Mouse (Mus musculus) midbrain, embryonic 15.5 days (tissue): ENCODE results near the gene Dnase1l2. TPM values are rescaled to one million over a fixed set of nuclear protein-coding genes. Genes with fewer than 3 reads are reported as not detected.
A peak's percentile ranks its signal among the peaks of the same experiment; 100 is the strongest.

Source experiments
- ATAC-seq: fragments of 200-750 bp; cut with Nextera tagmentation; replicated peaks from 2 replicates; pipeline ENCODE4 v1.8.0; 2017; ENCODE audit warnings: moderate TSS enrichment
- H3K27ac ChIP-seq: fragments of 300-500 bp; sonication (generic); 2 replicates; pipeline ENCODE4 v1.5.1; 2015; ENCODE audit warnings: mild to moderate bottlenecking, inconsistent platforms
- H3K27me3 ChIP-seq: fragments of 300-500 bp; sonication (generic); replicated peaks from 2 replicates; pipeline ENCODE4 v1.6.1; 2015; ENCODE audit warnings: inconsistent platforms
- H3K36me3 ChIP-seq: fragments of 300-500 bp; sonication (generic); replicated peaks from 2 replicates; pipeline ENCODE4 v1.6.1; 2015; ENCODE audit warnings: inconsistent platforms
- H3K4me1 ChIP-seq: fragments of 300-500 bp; sonication (generic); 2 replicates; pipeline ENCODE4 v1.6.1; 2015; ENCODE audit warnings: inconsistent platforms
- H3K4me2 ChIP-seq: fragments of 300-500 bp; sonication (generic); 2 replicates; pipeline ENCODE4 v1.6.1; 2015; ENCODE audit warnings: inconsistent platforms, mild to moderate bottlenecking, moderate library complexity
- H3K4me3 ChIP-seq: fragments of 300-500 bp; sonication (generic); 2 replicates; pipeline ENCODE4 v1.5.1; 2015; ENCODE audit warnings: mild to moderate bottlenecking, inconsistent platforms
- H3K9ac ChIP-seq: fragments of 300-500 bp; sonication (generic); 2 replicates; pipeline ENCODE4 v1.6.1; 2015; ENCODE audit warnings: mild to moderate bottlenecking, inconsistent platforms
- H3K9me3 ChIP-seq: fragments of 300-500 bp; sonication (generic); 2 replicates; pipeline ENCODE4 v1.6.1; 2016; ENCODE audit warnings: inconsistent platforms
- WGBS: fragments of 180-500 bp; shearing (Covaris S2); methylation state at CpG from one replicate; pipeline ENCODE4 v1.1.7; 2015; ENCODE audit warnings: mixed read lengths; 5-methylcytosine and 5-hydroxymethylcytosine counted together
- polyA plus RNA-seq: library from polyadenylated mRNA; unstranded; fragments of >200 nt; fragmentation: Nextera tagmentation; extraction: Ambion mirVana; gene quantifications from 2 replicates; pipeline ENCODE4 v1.2.1, GENCODE M21; 2015

Dnase1l2 gene
- polyA plus RNA-seq = 7.3 and 9.6 TPM in 2 replicates

DNA sequence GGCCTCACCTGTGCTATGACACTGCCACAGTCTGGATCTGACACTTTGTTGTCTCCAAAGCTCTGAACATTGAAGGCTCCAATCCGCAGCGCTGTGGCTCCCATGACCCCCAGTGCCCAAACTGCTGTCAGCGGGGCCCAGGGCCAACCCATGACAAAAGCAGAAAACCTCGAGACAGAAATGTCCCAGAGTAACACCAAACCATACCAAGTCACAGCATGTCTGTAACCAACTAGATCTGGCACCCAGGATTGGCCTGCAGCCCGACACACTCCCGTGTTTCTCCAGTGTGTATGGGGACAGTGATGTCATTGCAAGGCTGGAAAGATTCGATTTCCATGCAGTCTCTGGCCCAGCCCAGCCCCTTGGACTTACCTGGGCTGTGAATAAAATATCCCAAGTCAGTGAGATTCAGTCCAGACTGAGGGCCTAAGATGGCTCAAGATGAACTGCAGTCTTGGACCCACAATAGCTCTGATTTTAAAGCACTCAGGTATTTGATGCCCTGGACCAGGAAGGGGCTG, at the start of gene Dnase1l2:
TSS of gene Dnase1l2 (minus strand) at position 474 of the 524 bp plus-strand sequence.
- H3K36me3 ChIP-seq = peaks cover 55% of the 10 kb centered on the region
- ATAC-seq = no peak
- no peak within 1 kb of the TSS for H3K4me3 ChIP-seq
- no peak within 1 kb of the TSS for H3K4me2 ChIP-seq
- no peak within 1 kb of the TSS for H3K9ac ChIP-seq
- H3K27me3 ChIP-seq = no peaks in the 10 kb centered on the region
- H3K27ac ChIP-seq = no peak within 1 kb of the TSS
- WGBS = 87% methylated on average over 7 of the region's 7 CpGs
- no peaks in the 10 kb centered on the region for H3K9me3 ChIP-seq
- H3K4me1 ChIP-seq = no peaks in the 10 kb centered on the region

- Histone ChIP-seq H3K4me1 (peaks cover 36% of the 10 kb centered on the region), H3K4me2 (peak overlapping the region; percentile 91), H3K27ac (peak overlapping the region; percentile 98), H3K36me3 (no peaks in the 10 kb centered on the region), H3K9ac (0 out of 2 replicates have a peak overlapping the region, but pooled peaks have one; percentile 97), H3K27me3 (no peaks in the 10 kb centered on the region), H3K9me3 (no peaks in the 10 kb centered on the region), H3K4me3 (peak overlapping the region; percentile 98; the same call in 1 of the 2 replicates)
- ATAC-seq = no peak
- WGBS = 61% methylated on average over 4 of the region's 4 CpGs
Measured at GRCm38 (mm10) chr17:24490399-24490798, 47.5 kb upstream of the Dnase1l2 start.

DNA sequence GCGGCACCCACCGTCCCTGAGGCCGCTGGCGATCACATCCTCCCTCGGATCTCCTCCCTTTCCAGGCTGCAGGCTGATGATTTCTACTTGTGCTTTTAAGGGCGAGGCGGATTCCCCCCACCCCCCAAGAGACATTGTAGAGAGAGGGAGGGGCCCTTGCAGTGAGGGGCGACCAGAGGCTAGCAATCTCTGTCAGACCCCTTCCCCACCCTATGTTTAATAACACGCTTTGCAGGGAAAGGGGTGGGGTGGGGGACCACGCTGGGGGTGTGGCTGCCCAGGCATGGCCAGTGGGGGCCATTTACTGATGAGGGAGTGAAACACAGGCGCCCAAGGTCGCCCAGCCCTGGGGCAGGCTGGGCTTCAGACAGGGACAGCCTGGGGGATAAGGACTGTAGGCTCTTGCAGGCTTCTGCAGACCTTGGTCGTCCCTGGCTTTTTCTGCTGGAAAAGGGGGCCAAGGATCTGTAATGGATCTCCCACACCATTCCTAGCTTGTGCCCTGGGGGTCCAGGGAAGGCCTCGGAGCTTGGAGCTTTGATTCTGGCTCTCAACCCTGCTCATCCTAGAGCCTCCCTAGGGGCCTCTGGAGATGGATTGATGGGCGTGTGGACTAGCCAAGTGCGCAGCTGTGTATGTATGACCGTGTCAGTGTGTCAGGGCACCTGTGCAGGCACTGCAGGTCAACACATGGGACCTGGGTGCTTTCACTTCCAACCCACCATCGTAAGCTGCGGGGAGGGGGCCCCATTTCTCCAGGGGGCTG, 46.5 kb upstream of the Dnase1l2 start:
- Histone ChIP-seq H3K36me3 (no peaks in the 10 kb centered on the region), H3K4me3 (peak overlapping the region; percentile 98), H3K4me2 (peak overlapping the region; percentile 91), H3K27ac (peak overlapping the region; percentile 98), H3K4me1 (peaks cover 38% of the 10 kb centered on the region), H3K9ac (peak overlapping the region; percentile 97), H3K9me3 (no peaks in the 10 kb centered on the region), H3K27me3 (no peaks in the 10 kb centered on the region)
- WGBS = 14% methylated on average over 19 of the region's 19 CpGs
- peak; percentile 43 for ATAC-seq

DNA sequence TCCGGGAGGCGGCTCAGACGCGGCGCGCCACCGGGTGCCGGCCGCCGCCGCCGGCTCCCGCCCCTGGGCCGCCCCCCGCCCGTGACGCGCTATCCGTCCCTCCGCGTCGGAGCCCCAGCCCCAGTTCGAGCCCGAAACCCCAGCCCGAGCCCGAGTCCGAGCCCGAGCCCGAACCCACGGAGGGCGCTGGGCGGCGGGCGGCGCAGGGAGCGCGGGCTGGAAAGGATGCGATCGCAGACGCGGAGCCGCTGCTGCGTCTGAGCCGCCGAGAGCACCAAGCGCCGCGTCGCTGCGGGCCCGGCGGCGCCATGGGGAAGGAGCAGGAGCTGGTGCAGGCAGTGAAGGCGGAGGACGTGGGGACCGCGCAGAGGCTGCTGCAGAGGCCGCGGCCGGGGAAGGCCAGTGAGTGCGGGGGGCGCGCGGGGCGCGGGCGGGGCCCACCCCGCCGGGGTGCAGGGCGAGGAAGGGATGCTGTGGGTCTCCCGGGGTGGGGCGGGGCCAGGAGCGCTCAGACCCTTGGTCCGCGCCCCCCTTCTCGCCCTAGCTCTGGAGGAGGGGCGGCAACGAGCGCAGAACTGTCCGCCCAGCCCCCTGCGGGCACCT, 45.9 kb upstream of the Dnase1l2 start:
- WGBS = 1% methylated on average over 59 of the region's 81 CpGs
- Histone ChIP-seq H3K27me3 (no peaks in the 10 kb centered on the region), H3K4me1 (peaks cover 38% of the 10 kb centered on the region), H3K27ac (peak overlapping the region; percentile 98), H3K9ac (peak overlapping the region; percentile 97), H3K9me3 (no peaks in the 10 kb centered on the region), H3K4me3 (peak overlapping the region; percentile 98), H3K36me3 (no peaks in the 10 kb centered on the region), H3K4me2 (peak overlapping the region; percentile 91)
- peak; percentile 74 for ATAC-seq

DNA sequence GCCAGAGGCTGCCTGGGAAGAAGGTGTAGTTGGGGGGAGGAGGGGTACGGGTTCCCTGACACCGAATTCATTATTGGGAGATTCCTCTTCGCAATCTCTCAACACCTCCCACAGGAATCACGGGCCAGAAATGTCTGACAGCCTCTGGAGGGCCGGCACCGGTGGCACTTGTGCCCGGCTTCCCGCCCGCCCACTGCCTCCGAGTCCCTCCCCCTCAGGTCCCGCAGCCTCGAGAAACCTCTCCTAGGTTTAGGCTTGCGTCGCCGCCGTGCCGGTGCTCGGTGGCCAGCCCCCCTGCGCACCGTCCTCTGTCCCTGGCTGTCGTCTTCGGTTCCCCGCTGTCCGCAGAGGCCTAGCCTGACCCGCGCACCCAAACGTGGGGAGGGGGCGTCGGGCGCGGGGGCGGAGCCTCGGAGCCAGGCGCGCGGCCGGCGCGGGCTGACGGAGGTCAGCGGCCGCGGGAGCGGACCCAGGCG, 45.3 kb upstream of the Dnase1l2 start, which contains the start of gene Caskin1:
TSS of gene Caskin1 (plus strand) at position 416 of the 476 bp plus-strand sequence.
- peak; percentile 64 for ATAC-seq
- Histone ChIP-seq H3K27ac (peak within 1 kb of the TSS; percentile 98), H3K36me3 (no peaks in the 10 kb centered on the region), H3K9me3 (no peaks in the 10 kb centered on the region), H3K4me2 (peak within 1 kb of the TSS; percentile 91), H3K9ac (peak within 1 kb of the TSS; percentile 97), H3K4me3 (peak within 1 kb of the TSS; percentile 98), H3K27me3 (no peaks in the 10 kb centered on the region), H3K4me1 (peaks cover 38% of the 10 kb centered on the region)
- WGBS = under 1% methylated on average over 41 of the region's 45 CpGs

DNA sequence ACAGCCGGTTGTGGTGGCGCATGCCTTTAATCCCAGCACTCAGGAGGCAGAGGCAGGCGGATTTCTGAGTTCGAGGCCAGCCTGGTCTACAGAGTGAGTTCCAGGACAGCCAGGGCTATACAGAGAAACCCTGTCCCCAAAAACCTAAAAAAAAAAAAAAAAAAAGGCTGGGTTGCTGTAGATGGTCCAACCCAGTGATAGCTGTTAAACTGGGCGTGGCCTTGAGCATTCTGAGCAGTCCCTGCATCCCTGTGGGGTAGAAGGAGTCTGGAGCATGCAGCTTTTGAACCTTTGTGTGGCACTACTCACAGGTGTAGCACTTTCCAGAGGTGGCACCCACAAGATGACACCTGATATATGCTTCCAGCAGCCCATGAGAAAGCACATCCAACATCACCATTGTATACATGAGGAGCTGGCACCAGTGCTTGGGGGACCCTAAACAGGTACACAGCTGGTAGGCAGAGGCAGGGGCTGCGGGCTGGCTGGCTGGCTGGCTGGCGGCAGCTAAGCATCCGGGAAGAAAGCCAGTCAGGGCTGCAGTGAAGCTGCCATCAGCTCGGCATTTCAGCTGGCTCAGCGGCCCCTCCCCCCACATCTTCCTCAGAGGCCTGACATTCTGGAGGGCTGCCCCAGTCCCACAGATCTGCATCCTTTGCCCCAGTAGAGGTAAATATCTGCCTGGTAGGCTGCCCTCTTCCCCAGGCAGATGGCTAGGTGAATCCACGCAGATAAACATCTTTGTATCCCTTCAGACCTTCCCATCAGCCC, 42.4 kb upstream of the Dnase1l2 start:
- Histone ChIP-seq H3K36me3 (no peaks in the 10 kb centered on the region), H3K9ac (no peak overlapping the region; the same call in 1 of the 2 replicates), H3K27ac (peak overlapping the region; percentile 26; the same call in 1 of the 2 replicates), H3K9me3 (no peaks in the 10 kb centered on the region), H3K4me3 (no peak overlapping the region), H3K4me2 (no peak overlapping the region), H3K4me1 (peaks cover 30% of the 10 kb centered on the region), H3K27me3 (no peaks in the 10 kb centered on the region)
- ATAC-seq = no peak
- 45% methylated on average over 11 of the region's 11 CpGs for WGBS

DNA sequence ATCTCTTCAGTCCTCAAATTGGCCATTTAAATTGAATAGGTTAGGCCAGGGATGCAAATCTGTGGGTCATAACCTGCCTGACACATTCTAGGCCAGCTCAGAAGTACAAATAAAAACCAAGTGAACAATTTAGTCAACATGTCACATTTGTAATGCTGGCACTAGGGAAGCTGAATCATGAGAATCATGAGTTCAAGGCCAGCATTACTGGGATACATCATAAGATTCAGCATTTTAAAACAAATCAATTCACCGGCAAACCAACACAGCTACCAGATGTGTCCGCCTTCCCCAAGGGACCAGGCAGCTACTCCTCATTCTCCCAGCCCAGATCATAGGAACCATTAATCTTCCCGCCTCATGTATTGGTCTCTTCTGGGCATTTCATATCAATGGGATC, 40.6 kb upstream of the Dnase1l2 start:
- Histone ChIP-seq H3K4me1 (peaks cover 25% of the 10 kb centered on the region), H3K4me3 (no peak overlapping the region), H3K27ac (no peak overlapping the region), H3K9me3 (no peaks in the 10 kb centered on the region), H3K27me3 (no peaks in the 10 kb centered on the region), H3K4me2 (no peak overlapping the region), H3K36me3 (no peaks in the 10 kb centered on the region), H3K9ac (no peak overlapping the region)
- 71% methylated on average over 3 of the region's 3 CpGs for WGBS
- ATAC-seq = no peak

DNA sequence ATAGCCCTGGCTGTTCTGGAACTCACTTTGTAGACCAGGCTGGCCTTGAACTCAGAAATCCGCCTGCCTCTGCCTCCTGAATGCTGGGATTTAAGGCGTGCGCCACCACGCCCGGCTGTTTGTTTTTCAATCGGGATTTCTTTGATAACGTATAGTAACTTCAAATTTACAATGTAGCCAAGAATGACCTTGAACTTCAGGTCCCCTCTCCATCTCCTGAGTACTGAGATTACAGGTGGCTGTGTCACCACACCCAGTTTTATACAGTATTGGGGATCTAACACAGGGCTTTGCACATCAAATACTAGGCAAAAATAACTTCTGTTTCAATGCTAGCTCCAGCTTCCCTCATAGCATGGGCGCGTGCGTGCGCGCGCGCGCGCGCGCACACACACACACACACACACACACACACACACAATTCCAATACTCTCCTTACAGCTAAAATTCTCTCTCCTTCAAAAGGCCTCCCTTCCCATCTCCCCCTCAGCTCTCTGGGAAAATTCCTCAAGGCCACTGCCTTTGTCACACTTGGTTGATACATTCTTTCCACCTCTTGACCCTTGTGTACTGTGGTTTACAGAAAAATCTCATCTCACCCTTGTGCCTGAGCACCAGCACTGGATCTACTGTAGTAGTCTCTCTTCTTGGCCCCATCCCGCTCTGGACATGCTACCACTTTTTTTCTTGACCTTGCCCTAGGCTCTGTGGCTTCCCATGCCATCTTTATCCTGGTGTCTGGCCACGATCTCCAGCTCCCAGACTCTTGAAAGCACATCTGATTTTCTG, 38.3 kb upstream of the Dnase1l2 start:
- WGBS = 95% methylated on average over 20 of the region's 20 CpGs
- H3K36me3 ChIP-seq = peaks cover 6% of the 10 kb centered on the region; the same call in 1 of the 2 replicates
- H3K4me1 ChIP-seq = peaks cover 26% of the 10 kb centered on the region
- no peaks in the 10 kb centered on the region for H3K27me3 ChIP-seq
- no peak for ATAC-seq
- no peak overlapping the region for H3K4me2 ChIP-seq
- no peak overlapping the region for H3K27ac ChIP-seq
- H3K4me3 ChIP-seq = no peak overlapping the region
- no peak overlapping the region for H3K9ac ChIP-seq
- H3K9me3 ChIP-seq = no peaks in the 10 kb centered on the region

GRCm38 (mm10) chr17:24480201-24480826, 37.4 kb upstream of the Dnase1l2 start:
- WGBS = 41% methylated on average over 3 of the region's 3 CpGs
- H3K27me3 ChIP-seq = no peaks in the 10 kb centered on the region
- H3K9ac ChIP-seq = no peak overlapping the region
- no peak overlapping the region for H3K4me3 ChIP-seq
- H3K36me3 ChIP-seq = peaks cover 15% of the 10 kb centered on the region
- peaks cover 23% of the 10 kb centered on the region for H3K4me1 ChIP-seq
- H3K4me2 ChIP-seq = no peak overlapping the region
- H3K9me3 ChIP-seq = no peaks in the 10 kb centered on the region
- H3K27ac ChIP-seq = no peak overlapping the region
- ATAC-seq = no peak

GRCm38 (mm10) chr17:24479431-24479830, 36.5 kb upstream of the Dnase1l2 start:
- Histone ChIP-seq H3K9ac (no peak overlapping the region), H3K9me3 (no peaks in the 10 kb centered on the region), H3K4me3 (peak overlapping the region; percentile 61), H3K36me3 (peaks cover 16% of the 10 kb centered on the region), H3K27me3 (no peaks in the 10 kb centered on the region), H3K4me1 (peaks cover 21% of the 10 kb centered on the region), H3K4me2 (peak overlapping the region; percentile 54), H3K27ac (peak overlapping the region; percentile 95; the same call in 1 of the 2 replicates)
- 26% methylated on average over 1 of the region's 1 CpGs for whole genome bisulfite sequencing
- no peak for ATAC-seq
